Mouse (Mus musculus): ENCODE measurements at regions not wholly inside any gene's neighbourhood (a gene's known extent, or its start where the extent isn't known, plus 50 kb on each side); places are given as distances from the start of the nearest gene placed in this dataset.

DNA sequence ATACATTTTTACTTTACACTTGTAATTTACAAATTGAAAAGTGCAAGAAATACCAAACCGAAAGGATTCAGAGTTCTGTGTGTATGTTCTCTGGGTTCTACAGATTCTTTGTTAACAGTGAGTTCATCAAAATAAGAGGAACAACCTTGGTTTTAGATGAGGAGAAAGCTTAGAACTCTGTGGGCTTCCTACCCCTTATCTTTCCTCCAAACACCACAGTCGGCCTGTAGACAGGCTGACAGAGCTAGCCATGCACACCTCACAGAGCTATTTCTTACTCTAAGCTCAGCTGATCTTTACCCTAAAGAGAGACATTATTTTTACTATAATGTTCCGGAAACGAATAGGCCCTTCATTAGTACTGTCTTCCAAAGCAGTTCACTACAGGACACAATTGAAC is 67.7 kb upstream of the Zdhhc17 start:
- no peak for DNase-seq (ENCODE audit: low spot score in 2 of 2)

GRCm38 (mm10) chr10:111073851-111074430 is 64.0 kb upstream of the Zdhhc17 start:
- no peak for DNase-seq (ENCODE audit: low spot score in 2 of 2)

DNA sequence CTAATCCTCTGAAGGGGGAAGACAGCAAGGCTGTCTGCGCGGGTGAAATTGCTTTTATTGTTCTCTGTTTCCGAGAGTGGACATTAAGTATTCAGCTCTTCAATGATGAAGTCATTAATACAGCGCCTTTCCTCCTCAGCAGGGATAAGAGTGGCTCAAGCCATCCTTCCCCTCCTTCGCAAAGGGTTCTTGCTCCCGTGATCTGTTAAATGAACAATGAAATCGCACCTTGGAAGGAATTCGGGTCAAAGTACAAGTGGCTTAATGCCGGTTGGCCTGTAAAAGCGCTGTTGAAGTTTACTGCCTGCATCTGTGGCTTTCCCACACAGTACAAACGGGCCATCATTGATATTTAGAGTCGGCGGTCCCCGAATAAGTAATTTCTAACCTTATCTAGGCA is 63.3 kb upstream of the Zdhhc17 start:
- no peak for DNase-seq (ENCODE audit: low spot score in 2 of 2)

DNA sequence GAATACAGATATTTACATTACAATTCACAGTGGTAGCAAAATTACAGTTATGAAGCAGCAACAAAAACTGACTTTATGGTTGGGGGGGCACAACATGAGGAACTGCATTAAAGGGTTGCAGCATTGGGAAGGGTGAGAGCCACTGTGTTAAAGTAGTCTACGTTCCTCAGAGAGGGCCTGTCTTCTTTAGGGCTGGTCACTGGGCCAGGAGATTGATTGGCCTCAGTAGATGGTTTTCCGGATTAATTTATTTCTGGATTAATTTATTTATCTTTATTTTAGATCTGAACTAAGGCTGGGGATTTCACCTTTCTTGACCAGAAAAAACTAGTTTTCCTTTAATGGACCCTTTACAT is 62.6 kb upstream of the Zdhhc17 start:
- DNase-seq (ENCODE audit: low spot score in 2 of 2): no peak

DNA sequence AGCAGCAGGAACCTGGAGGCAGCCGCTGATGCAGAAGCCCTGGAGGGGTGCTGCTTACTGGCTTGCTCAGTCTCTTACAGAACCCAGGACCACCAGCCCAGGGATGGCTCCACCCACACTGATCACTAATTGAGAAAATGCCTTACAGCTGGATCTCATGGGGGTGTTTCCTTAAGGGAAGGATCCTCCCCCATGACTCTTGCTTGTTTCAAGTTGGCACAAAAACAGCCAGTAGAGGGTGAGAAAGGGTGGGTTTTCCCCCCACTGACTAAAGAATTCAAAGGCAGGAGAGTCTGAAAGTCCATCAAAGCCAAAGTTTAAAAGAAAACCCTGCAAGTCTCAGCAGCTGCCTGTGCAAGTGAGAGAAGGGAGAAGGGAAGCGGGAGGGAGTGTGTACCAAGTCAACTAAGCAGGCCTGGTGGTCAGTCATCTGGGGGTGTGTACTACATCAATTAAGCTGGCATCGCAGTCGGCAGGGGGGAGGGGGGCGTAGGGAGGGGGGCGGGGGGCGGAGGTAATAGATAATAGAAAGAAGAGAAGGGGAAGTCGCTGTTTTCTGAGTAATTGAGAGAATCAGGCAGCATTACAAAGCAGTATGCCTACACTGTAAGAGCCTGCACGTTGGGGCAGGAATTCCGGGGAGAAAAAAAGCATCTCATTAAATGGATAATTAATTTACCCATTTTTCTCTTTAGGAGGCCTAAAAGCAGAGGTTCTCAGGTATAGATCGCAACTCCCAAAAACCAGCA is 62.0 kb upstream of the Zdhhc17 start:
- no peak for DNase-seq (ENCODE audit: low spot score in 2 of 2)

DNA sequence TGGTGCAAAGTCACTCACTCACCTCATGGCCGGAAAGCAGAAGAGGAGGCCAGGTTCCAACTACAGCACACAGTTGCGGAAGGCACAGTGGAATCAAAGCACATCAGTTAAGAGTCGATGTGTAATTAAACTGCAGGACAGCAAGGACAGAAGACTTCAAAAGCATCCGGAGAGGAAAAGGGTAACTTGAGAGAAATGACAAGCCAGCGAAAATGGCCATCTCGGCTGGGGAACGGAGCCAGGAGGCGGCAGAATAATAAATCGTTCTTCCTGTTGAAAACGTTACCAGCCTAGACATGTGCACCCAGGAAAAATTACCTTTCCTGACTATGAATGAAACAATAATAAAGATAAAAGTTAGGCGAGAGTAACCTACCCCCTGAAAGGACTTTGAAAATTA is 56.2 kb upstream of the Zdhhc17 start:
- DNase-seq (ENCODE audit: low spot score in 2 of 2): no peak

DNA sequence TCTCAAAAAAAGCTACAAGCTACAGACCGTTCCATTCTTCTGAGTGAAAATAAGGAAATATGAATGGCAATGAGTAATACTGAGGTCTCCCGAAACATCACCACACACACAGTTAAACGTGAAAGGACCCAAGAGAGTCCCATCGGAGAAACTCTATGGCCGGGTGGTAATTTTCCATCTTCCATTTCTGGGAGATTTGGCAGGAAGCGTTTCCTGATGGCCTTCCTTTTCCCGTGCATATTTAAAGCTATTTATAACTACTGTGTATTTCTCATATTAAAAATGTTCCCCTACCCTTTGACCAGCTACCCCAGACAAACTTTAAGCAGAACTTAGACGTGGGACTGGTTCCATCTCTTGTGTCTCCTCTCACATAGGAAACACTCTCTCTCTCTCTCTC is 50.7 kb upstream of the Zdhhc17 start:
- DNase-seq (ENCODE audit: low spot score in 2 of 2): no peak

All from right cerebral cortex, adult 2 months (tissue).